Mouse (Mus musculus) midbrain, embryonic 10.5 days (tissue): ENCODE measurements around the gene Bcl2l12. TPM values are rescaled to one million over a fixed set of nuclear protein-coding genes. Genes with fewer than 3 reads are reported as not detected.
A peak's percentile ranks its signal among the peaks of the same experiment; 100 is the strongest.

ENCODE experiments used
- DNase-seq: peaks from one replicate; pipeline ENCODE4 v3.0.0-alpha.2; 2017; ENCODE audit warnings: low spot score
- H3K27ac ChIP-seq: fragments of 300-500 bp; sonication (generic); replicated peaks from 2 replicates; pipeline ENCODE4 v1.5.1; 2016; ENCODE audit warnings: mild to moderate bottlenecking
- H3K27me3 ChIP-seq: fragments of 300-500 bp; sonication (generic); 2 replicates; pipeline ENCODE4 v1.6.1; 2016; ENCODE audit warnings: low read depth, mild to moderate bottlenecking; ENCODE audit not compliant: poor library complexity, severe bottlenecking
- H3K36me3 ChIP-seq: fragments of 300-500 bp; sonication (generic); 2 replicates; pipeline ENCODE4 v1.6.1; 2016; ENCODE audit warnings: mild to moderate bottlenecking, moderate library complexity
- H3K4me1 ChIP-seq: fragments of 300-500 bp; sonication (generic); 2 replicates; pipeline ENCODE4 v1.6.1; 2016
- H3K4me3 ChIP-seq: fragments of 300-500 bp; sonication (generic); 2 replicates; pipeline ENCODE4 v1.5.1; 2016; ENCODE audit warnings: mild to moderate bottlenecking, moderate library complexity
- H3K9me3 ChIP-seq: fragments of 300-500 bp; sonication (generic); replicated peaks from 2 replicates; pipeline ENCODE4 v1.6.1; 2016; ENCODE audit warnings: mild to moderate bottlenecking
- WGBS: fragments of 180-500 bp; shearing (Covaris S2); methylation state at CpG from one replicate; pipeline ENCODE4 v1.1.7; 2016; 5-methylcytosine and 5-hydroxymethylcytosine counted together
- polyA plus RNA-seq: library from polyadenylated mRNA; unstranded; fragments of >200 nt; fragmentation: Nextera tagmentation; extraction: Ambion mirVana; gene quantifications from 2 replicates; pipeline ENCODE4 v1.2.1, GENCODE M21; 2016

The Bcl2l12 gene
- polyA plus RNA-seq, 1 experiment from 2014 or later: 77.4 TPM

DNA sequence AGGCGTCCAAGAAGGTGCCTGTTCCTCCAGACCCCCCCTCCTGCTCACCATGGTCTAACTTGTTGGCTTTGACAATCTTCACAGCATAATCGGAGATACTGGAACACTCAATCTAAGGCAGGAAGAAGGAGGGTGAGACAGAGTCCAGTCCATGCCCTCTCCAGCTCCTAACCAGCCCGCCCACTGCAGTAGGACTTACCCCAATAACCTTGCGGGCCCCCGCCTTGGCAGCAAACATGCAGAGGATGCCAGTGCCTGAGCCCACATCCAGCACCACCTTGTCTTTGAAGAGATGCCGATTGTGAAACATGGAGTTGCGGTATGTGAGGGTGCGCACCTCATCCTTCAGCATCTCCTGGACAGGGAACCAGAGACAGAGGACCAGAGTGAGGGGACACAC is 17.0 kb downstream of the Bcl2l12 start:
- Histone ChIP-seq H3K36me3 (peaks cover 83% of the 10 kb centered on the region), H3K27me3 (no peaks in the 10 kb centered on the region), H3K4me3 (no peak overlapping the region), H3K27ac (no peak overlapping the region), H3K4me1 (peaks cover 23% of the 10 kb centered on the region), H3K9me3 (no peaks in the 10 kb centered on the region)
- DNase-seq: no peak
- WGBS: 96% methylated on average over 8 of the region's 8 CpGs

DNA sequence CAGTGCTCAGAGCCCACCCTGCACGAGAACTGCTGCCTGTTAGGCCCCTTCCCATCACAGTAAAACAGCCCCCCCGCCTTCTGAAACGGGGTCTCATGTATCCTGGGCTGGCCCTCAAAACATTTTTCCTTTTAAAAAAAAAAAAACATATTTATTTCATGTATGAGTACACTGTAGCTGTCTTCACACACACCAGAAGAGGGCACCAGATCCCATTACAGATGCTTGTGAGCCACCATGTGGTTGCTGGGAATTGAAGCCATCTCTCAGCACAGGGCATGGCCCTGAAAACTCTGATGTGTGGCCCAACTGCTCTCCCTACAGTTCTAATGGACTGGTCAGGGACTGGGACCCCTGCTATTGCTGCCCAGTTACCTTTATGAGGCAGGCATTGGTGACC is 20.2 kb downstream of the Bcl2l12 start:
- WGBS: 96% methylated on average over 3 of the region's 3 CpGs
- H3K36me3 ChIP-seq: peaks cover 80% of the 10 kb centered on the region
- no peak for DNase-seq
- H3K9me3 ChIP-seq: no peaks in the 10 kb centered on the region
- H3K4me1 ChIP-seq: peaks cover 31% of the 10 kb centered on the region
- no peaks in the 10 kb centered on the region for H3K27me3 ChIP-seq
- no peak overlapping the region for H3K27ac ChIP-seq
- no peak overlapping the region for H3K4me3 ChIP-seq

DNA sequence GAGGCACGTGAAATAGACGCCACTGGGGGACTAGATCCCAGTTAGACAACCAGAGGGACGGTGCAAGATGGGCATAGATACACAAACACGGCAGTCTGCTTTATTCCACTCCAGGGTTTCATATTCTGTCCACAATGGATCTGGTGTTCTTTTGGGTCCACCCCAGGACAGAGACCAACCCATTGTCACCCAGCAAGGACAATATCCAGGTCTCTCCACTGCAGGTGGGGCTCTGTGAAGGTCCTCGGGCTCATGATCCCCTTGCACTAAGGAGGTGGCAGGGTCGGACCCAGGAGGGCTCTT is 23.4 kb downstream of the Bcl2l12 start:
- H3K27ac ChIP-seq: peak overlapping the region; percentile 24; the same call in 1 of the 2 replicates
- DNase-seq: no peak
- no peaks in the 10 kb centered on the region for H3K9me3 ChIP-seq
- H3K4me1 ChIP-seq: peaks cover 58% of the 10 kb centered on the region
- H3K4me3 ChIP-seq: peak overlapping the region; percentile 55
- no peaks in the 10 kb centered on the region for H3K27me3 ChIP-seq
- peaks cover 48% of the 10 kb centered on the region for H3K36me3 ChIP-seq
- WGBS: 27% methylated on average over 6 of the region's 6 CpGs

DNA sequence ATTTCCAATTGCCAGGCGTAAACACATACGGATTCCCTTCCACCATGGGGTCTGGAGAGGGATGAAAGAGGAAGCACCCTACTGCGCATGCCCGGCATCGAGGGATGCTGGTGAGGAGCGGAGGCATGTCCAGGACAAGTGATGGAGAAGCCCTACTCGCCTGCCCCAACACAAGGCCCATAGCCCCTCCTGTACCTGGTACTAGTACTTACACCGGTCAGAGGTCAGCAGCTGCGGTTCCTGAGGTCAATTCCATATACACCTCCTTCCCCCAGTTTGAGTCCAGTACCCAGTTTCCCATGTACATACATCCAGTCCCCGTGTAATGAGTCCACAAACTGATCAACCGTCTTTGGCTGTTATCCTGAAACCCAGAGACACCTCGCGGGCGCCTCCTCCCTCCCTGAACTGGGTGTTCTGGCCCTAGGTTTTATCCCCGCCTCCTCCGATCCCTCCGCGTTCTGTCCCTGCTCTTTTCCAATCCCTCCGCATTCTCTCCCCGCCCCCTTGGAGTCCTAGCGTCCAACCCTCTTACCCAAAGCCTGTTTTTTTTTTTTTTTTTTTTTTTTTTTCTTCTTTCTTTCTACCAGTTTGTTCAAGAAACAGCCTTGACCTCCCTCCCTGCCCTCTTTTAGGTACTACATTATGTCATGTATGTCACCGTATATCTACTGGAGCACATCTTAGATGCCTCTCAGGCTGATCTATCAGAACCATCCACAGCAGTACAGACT is 24.0 kb downstream of the Bcl2l12 start, which contains the start of gene Cpt1c:
Gene Cpt1c, minus strand, starts transcription at position 469 of the 734 bp plus-strand sequence.
- Histone ChIP-seq H3K27ac (peak within 1 kb of the TSS; percentile 82), H3K9me3 (no peaks in the 10 kb centered on the region), H3K4me3 (peak within 1 kb of the TSS; percentile 55), H3K4me1 (peaks cover 63% of the 10 kb centered on the region), H3K27me3 (no peaks in the 10 kb centered on the region), H3K36me3 (peaks cover 43% of the 10 kb centered on the region)
- DNase-seq: peak; percentile 84
- WGBS: 1% methylated on average over 22 of the region's 22 CpGs

DNA sequence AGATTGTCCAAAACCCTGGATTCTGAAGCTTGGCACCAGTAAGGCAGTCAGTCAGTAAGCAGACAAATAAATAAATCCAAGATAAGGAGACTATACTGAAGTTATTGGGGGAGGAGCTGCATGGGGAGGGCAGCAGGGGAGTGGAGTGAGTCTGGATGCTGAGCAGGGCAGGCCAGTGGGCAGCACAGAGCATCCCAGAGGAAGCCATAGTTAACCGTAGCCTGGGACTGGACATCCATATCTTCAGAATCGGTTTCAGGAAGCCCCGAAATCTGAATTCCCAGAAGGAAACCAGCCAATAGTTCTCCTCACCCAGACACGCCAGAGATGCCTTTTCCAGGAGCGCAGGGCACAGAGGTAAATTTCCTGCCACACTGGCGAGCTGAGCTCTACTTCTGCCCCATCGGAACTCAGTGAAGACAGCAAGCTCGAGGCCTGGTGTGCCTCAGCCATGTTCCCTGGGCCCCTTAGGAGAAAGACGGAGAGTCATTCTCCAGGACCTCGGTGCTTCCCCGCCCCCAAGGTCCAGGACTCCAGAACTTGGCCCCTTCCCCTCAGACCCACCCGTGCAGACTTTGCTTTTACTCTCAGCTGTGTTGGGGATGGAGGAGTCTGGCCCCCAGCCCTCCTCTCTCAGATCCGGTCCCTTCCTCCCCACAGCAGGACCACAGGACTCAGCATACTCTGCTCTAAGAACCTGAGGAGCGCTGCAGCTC is 24.9 kb downstream of the Bcl2l12 start:
- 38% methylated on average over 14 of the region's 14 CpGs for WGBS

DNA sequence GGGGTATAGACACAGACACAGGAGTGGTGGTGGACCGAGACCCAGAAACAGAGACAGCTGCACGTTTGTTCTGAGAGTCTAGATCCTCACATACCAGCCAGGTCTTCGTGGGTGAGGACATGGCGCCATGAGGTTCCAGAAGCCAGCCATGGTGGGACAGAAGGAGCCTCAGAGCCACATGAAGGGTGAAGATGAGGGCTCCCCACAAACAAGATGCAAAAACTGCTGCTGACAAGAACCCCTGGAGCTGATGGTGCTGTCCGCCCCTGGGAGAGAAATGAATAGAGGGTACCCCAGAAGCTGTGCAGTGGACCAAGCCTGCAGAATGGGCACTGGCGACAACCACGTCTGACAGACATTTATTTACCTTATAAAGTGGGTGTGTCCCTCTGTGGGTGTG is 27.4 kb downstream of the Bcl2l12 start:
- peak overlapping the region; percentile 67 for H3K4me3 ChIP-seq
- peaks cover 23% of the 10 kb centered on the region for H3K36me3 ChIP-seq
- H3K27ac ChIP-seq: peak overlapping the region; percentile 87
- peaks cover 65% of the 10 kb centered on the region for H3K4me1 ChIP-seq
- H3K9me3 ChIP-seq: no peaks in the 10 kb centered on the region
- no peak for DNase-seq
- 77% methylated on average over 7 of the region's 7 CpGs for WGBS
- no peaks in the 10 kb centered on the region for H3K27me3 ChIP-seq

More for the DNA sequence above, 24.9 kb downstream of the Bcl2l12 start:
- H3K36me3 ChIP-seq: peaks cover 33% of the 10 kb centered on the region
- no peaks in the 10 kb centered on the region for H3K9me3 ChIP-seq
- peaks cover 65% of the 10 kb centered on the region for H3K4me1 ChIP-seq
- DNase-seq: no peak
- peak overlapping the region; percentile 82 for H3K27ac ChIP-seq
- peak overlapping the region; percentile 55 for H3K4me3 ChIP-seq
- H3K27me3 ChIP-seq: no peaks in the 10 kb centered on the region

DNA sequence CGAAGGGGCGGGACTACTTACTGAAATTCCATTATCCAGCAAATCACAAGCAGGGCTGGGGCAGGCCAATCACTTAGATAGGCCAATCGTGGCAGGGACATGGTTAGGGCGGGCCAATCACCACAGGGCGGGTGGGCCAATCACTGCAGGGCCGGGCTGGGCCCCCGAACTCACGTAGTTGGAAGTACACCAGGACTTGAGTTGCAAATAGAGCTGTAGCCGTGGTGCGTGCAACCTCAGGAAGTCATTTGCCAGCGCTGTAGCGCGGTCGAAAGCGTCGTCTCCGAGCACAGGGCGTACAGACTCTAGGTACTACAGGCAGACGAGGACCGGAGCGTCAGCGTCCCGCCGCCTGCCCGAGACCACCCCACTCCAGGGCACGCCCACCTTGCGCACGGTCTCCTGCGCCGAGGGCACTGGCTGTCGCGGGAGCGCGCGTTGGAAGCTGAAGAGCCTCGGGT is 28.3 kb downstream of the Bcl2l12 start:
- under 1% methylated on average over 36 of the region's 36 CpGs for WGBS
- peaks cover 23% of the 10 kb centered on the region for H3K36me3 ChIP-seq
- peaks cover 56% of the 10 kb centered on the region for H3K4me1 ChIP-seq
- H3K9me3 ChIP-seq: no peaks in the 10 kb centered on the region
- H3K27me3 ChIP-seq: no peaks in the 10 kb centered on the region
- H3K4me3 ChIP-seq: peak overlapping the region; percentile 67
- DNase-seq: peak; percentile 94
- peak overlapping the region; percentile 87 for H3K27ac ChIP-seq

DNA sequence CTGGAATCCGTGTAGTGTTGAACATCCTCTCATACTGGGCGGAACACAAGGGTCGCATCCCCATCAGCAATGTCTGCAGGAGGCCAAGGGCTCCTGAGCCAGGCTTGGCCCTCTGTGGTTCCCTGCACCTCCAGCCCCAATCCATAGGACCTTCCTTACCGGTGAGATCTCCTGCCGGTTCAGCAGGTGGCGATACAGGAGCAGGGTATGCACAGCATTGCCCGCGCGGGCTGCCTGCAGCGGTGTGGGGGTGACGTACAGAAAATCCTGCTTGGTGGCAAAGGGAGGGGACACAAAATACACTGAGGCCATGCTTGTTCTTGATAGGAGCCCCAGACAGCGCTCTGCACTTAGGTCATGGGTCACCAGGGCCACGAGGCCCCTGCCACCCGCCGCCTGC is 31.9 kb downstream of the Bcl2l12 start:
- Histone ChIP-seq H3K36me3 (peaks cover 52% of the 10 kb centered on the region), H3K27ac (no peak overlapping the region), H3K27me3 (no peaks in the 10 kb centered on the region), H3K4me1 (peaks cover 23% of the 10 kb centered on the region), H3K4me3 (no peak overlapping the region), H3K9me3 (no peaks in the 10 kb centered on the region)
- no peak for DNase-seq
- 79% methylated on average over 15 of the region's 15 CpGs for WGBS

DNA sequence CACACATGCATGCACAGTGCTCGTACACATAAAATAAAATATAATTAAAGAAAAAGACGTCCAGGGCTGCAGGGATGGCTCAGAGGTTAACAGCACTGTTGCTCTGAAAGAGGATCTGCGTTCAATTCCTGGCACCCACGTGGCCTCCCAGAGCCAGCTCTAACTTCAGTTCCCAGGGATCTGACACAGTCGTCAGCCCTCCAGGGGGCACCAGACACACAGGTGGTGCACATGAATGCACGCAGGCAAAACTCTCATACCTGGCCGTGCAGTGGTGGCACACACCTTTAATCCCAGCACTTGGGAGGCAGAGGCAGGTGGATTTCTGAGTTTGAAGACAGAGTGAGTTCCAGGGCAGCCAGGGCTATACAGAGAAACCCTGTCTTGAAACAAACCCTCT is 32.5 kb downstream of the Bcl2l12 start:
- no peak for DNase-seq
- peaks cover 59% of the 10 kb centered on the region for H3K36me3 ChIP-seq
- H3K4me3 ChIP-seq: no peak overlapping the region
- no peaks in the 10 kb centered on the region for H3K9me3 ChIP-seq
- H3K4me1 ChIP-seq: peaks cover 16% of the 10 kb centered on the region
- no peak overlapping the region for H3K27ac ChIP-seq
- H3K27me3 ChIP-seq: no peaks in the 10 kb centered on the region
- 85% methylated on average over 7 of the region's 7 CpGs for WGBS

DNA sequence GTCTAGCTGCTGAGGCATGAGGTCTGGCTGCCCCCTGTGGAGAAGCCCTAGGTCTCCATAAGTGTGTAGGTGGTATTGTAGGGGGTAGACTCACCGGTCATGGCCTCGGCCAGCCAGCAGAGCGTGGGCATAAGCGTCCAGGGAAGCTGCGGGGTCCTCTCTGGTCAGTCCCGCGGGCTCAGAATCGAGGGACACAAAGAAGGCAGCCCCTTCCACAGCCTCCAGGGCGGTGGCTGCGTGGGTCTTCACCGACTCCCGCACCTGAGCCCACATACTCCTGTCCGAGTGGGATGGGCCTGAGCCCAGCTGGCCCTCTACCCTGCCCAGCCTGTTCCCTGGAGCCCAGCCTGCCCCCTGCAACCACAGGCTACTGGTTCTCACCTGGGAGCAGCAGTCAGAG is 33.5 kb downstream of the Bcl2l12 start:
- no peak overlapping the region for H3K4me3 ChIP-seq

DNA sequence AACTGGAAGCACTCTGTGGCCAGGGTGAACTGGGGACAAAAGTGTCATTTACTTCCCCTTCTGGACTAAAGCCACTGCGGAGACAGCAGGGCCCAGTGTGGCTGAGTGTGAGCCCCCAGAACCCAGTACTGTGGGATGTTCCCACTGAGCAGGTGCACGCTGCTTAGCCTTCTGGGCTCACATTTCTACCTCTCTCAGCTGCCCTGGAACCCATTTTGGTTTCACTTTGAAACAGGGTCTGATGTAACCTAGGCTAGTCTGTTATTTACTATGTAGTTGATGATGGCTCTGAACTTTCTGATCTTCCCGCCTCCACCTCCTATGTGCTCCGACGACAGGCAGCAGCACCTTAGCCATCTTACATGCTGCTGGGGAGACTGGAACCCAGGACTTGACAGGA is 35.7 kb downstream of the Bcl2l12 start:
- Histone ChIP-seq H3K4me3 (no peak overlapping the region), H3K27me3 (no peaks in the 10 kb centered on the region), H3K36me3 (peaks cover 75% of the 10 kb centered on the region), H3K27ac (no peak overlapping the region), H3K4me1 (no peaks in the 10 kb centered on the region), H3K9me3 (no peaks in the 10 kb centered on the region)
- 94% methylated on average over 5 of the region's 5 CpGs for WGBS
- DNase-seq: no peak

More for the DNA sequence above, 33.5 kb downstream of the Bcl2l12 start:
- Histone ChIP-seq H3K9me3 (no peaks in the 10 kb centered on the region), H3K27me3 (no peaks in the 10 kb centered on the region), H3K27ac (no peak overlapping the region), H3K36me3 (peaks cover 67% of the 10 kb centered on the region), H3K4me1 (peaks cover 6% of the 10 kb centered on the region; the same call in 1 of the 2 replicates)
- DNase-seq: no peak
- 95% methylated on average over 13 of the region's 13 CpGs for WGBS

DNA sequence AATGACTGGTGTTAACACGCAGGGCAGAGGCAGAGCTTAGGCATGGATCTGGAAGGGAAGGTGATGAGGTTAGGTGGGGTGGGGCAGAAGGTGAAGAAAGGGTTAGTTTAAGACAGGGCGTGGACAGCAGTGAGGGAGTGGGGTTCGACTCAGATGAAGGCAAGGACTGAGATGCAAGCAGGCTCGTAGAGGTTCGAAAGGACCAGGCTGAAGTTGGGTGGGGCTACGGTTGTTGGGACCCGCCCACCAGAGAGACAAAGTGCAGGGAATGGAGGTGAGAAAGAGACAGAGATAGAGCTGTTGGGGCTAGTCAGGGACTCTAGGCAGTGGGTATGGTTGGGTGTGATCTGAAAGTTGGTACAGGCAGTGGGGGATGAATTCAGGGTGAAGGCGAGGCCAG is 36.2 kb downstream of the Bcl2l12 start:
- 89% methylated on average over 8 of the region's 8 CpGs for WGBS
- Histone ChIP-seq H3K36me3 (peaks cover 73% of the 10 kb centered on the region), H3K4me3 (no peak overlapping the region), H3K4me1 (peaks cover 2% of the 10 kb centered on the region; the same call in 1 of the 2 replicates), H3K27ac (no peak overlapping the region), H3K27me3 (no peaks in the 10 kb centered on the region), H3K9me3 (no peaks in the 10 kb centered on the region)
- no peak for DNase-seq

DNA sequence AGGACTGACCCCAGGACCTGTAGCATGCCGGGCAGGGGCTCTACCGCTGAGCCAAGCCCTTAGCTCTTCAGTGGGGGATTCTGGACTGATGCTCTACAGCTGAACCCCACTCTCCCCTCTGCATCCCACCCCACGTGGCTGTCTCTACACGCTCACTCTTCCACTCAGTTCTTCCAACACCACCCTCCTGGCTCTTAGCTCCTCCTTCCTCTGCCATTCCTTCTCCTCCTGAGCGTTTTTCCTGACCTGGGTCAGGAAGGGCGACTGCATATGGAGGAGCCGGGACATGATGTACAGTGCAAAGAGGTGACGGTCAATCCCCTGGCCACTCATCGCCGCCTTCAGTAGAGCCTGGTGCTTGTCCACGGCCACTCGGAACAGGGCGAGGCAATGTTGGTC is 38.0 kb downstream of the Bcl2l12 start:
- Histone ChIP-seq H3K27me3 (no peaks in the 10 kb centered on the region), H3K27ac (no peak overlapping the region), H3K4me3 (no peak overlapping the region), H3K4me1 (peaks cover 8% of the 10 kb centered on the region; the same call in 1 of the 2 replicates), H3K9me3 (no peaks in the 10 kb centered on the region), H3K36me3 (peaks cover 58% of the 10 kb centered on the region)
- WGBS: 91% methylated on average over 13 of the region's 13 CpGs
- DNase-seq: no peak
